Mouse (Mus musculus) cortical plate, adult 2 months (tissue): ENCODE measurements at regions not wholly inside any gene's neighbourhood (a gene's known extent, or its start where the extent isn't known, plus 50 kb on each side); places are given as distances from the start of the nearest gene placed in this dataset.

Source experiments
- CTCF ChIP-seq: fragments of 200-500 bp; IDR thresholded peaks from 2 replicates; pipeline ENCODE4 v1.5.1; 2011; ENCODE audit warnings: mild to moderate bottlenecking, control low read depth, low read length; ENCODE audit not compliant: insufficient read depth; ENCODE audit errors: extremely low read depth
- POLR2A ChIP-seq: fragments of 200-500 bp; IDR thresholded peaks from 2 replicates; pipeline ENCODE4 v1.6.1; 2011; ENCODE audit warnings: mild to moderate bottlenecking, low read length, control low read depth; ENCODE audit not compliant: insufficient read depth; ENCODE audit errors: extremely low read depth

GRCm38 (mm10) chr15:65639484-65639883 lies 624.8 kb upstream of the Gm21961 start:
- TF ChIP-seq POLR2A, result no peak
- no peak for TF ChIP-seq CTCF
